Mouse (Mus musculus): Measurements from ENCODE around the gene Ift52.

Ift52 gene

DNA sequence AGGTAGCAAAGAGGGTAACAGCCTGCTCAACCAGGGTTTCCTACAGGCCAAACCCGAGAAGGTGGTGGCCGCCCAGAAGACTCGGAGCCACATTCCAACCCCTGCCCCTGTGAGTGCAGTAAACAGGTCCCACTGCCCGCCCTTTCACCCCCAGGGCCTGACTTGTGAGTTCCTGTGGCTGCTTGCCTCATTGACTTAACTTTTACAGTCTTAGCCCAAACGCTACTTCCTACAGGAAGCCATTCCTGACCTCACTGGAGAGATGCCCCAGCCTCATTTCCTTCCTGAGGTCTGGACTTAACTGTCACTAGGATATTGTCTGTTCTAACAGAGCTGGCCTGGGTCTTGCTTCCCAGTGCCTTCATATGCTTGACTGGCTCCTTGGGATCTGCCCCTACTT is 65.4 kb downstream of the Ift52 start:
- no peak for DNase-seq

DNA sequence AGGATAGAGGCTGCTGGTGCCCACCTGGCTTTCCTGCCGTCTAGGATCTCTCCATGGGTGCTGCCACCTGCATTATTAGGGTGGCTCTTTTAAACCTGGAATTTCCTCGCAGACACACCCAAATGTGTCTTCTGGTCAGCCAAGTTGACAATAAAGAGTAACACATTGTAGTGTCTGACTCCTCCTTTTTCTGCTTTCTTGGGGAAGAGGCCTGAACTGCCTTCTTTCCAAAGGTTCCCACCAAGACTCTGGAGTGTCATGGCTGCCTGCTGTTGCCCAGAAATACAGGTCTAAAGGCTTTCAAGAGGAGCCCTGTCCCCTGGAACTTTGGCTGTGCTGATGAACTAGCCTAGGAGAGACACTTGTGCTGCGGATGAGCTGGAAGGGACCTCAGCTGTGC is 67.4 kb downstream of the Ift52 start:
- no peak for DNase-seq

DNA sequence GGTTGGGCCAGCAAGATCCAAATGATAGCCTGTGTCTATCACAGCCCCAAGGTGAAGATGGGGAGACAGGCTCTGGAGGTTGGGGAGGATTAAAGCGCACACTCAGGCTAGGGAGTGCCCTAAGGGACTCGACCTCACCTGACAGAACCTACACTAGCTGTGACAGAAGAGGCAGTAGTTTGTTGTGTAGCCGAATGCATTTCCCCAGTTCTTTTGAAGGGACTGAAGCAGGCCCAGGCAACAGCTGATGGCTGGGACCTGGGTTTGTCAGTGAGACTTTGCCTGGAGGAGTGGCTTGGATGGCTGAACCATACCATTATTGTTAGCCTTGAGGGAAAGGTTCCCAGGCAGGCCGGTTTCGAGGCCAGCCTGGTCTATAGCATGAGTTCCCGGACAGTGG is 67.9 kb downstream of the Ift52 start:
- DNase-seq, result no peak

DNA sequence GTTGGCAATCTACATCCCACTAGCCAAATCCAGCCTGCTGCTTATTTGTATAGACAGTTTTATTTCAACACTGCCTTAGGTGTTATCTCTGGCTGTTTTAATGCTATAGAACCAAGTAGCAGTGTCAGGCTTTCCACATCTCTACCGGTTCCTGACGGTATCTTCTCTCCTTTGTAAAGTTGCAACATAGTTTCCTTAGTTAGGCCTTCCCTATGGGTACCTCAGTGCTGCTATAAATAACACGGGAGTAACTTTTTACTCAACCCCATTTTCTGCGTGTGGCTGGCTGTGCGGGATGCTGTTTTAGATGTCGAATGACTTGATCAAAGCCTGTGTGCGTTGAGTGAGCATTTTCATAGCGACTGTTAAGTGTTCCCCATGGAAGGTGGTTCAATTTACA is 69.4 kb downstream of the Ift52 start:
- no peak for DNase-seq

DNA sequence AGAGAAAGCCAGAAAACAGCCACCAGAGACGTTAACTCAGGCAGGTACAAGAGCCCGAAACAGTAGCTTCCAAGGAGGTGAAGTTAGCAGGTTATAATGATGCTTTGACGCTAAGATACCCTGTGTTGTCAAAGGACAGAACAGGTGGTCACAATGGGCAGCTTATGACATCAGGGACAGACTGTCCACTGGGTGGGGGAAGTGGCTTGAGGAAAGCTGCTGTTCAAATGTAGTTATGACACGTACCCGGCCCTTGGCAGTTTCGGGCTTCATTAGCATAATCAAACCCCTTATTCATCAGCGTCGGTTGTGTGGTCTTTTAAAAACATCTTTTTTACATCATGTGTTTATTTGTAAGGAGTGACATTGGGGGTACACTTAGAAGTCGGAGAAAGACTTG is 70.6 kb downstream of the Ift52 start, which contains the start of gene Gtsf1l:
Gene Gtsf1l (minus strand): TSS at position 128 of the 400 bp plus-strand sequence.
- DNase-seq, result no peak

DNA sequence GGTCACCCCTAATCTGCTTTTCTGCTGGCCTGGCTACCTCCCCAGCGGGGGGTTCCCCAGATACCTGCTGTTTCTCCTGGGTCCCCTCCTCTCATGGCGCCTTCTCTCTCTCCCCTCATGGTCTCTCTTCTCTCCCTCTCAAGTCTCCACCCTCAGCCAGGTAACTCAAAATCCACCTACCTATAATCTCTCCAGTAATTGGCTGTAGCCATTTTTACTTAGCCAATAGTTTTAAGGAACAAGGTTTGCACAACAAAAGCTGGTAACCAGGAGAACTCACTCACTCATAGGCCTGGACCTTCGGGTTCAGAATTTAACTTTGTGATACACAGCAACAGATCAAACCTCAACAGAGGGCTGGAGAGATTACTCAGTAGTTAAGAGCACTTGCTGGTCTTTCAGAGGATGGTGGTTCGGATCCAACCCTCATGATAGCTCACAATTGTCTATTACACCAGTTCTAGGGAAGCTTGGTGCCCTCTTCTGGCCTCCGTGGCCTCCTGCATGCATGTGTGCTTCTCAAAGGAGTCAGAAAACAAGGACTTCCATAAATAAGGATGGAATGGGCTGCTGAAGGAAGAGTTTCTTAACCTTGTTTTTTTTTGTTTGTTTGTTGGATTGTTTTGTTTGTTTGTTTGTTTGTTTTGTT is 72.4 kb downstream of the Ift52 start:
- no peak for DNase-seq

DNA sequence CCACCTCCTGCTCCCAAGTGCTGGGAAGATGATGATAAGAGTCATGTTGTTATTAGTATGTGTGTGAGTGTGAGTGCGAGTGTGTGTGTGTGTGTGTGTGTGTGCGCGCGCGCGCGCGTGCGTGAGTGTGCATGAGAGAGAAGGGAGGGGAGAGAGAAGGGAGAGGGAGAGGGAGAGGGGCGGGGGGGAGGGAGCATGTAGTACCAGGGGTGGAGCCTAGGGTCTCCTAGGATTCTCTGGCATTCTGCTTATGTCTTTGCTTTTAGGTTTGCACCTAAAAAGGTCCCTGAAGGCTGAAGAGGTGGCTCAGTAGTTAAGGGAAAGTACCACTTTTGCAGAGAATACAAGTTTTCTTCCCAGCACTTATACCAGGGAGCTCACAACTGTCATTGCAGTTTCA is 77.8 kb downstream of the Ift52 start:
- no peak for DNase-seq

Data from cerebellum, postnatal 14 days (tissue).